Mouse (Mus musculus) kidney, adult 9 months (tissue): Measurements from ENCODE around the gene Psme1.

ENCODE experiments used
- DNase-seq: peaks from one replicate; pipeline ENCODE4 v3.0.0; 2022

Psme1 gene

GRCm38 (mm10) chr14:55577871-55578667 is at the start of gene Psme1:
Gene Psme1, plus strand, starts transcription at chr14:55578123.
- DNase-seq: peak; percentile 77

GRCm38 (mm10) chr14:55536116-55536745 is 41.7 kb upstream of the Psme1 start:
- peak; percentile 53 for DNase-seq

- DNase-seq: peak; percentile 92
Observed at GRCm38 (mm10) chr14:55540067-55540786, 37.7 kb upstream of the Psme1 start, which contains the start of gene Pck2. Gene Pck2, plus strand, starts transcription at chr14:55540266.

- DNase-seq: peak; percentile 71
Observed at GRCm38 (mm10) chr14:55540787-55541321, 37.1 kb upstream of the Psme1 start.

- no peak for DNase-seq
Observed at GRCm38 (mm10) chr14:55542268-55542667, 35.7 kb upstream of the Psme1 start.

- DNase-seq: no peak
Observed at GRCm38 (mm10) chr14:55544334-55544733, 33.6 kb upstream of the Psme1 start.

GRCm38 (mm10) chr14:55550191-55550590 is 27.7 kb upstream of the Psme1 start:
- DNase-seq: no peak

- no peak for DNase-seq
Observed at GRCm38 (mm10) chr14:55551347-55551746, 26.6 kb upstream of the Psme1 start.

GRCm38 (mm10) chr14:55551794-55552193 is 26.1 kb upstream of the Psme1 start:
- DNase-seq: no peak

GRCm38 (mm10) chr14:55554635-55555034 is 23.3 kb upstream of the Psme1 start:
- no peak for DNase-seq

GRCm38 (mm10) chr14:55555788-55556187 is 22.1 kb upstream of the Psme1 start:
- no peak for DNase-seq

- peak; percentile 95 for DNase-seq
Observed at GRCm38 (mm10) chr14:55557003-55557402, 20.9 kb upstream of the Psme1 start.

- peak; percentile 60 for DNase-seq
Observed at GRCm38 (mm10) chr14:55557587-55557986, 20.3 kb upstream of the Psme1 start.

GRCm38 (mm10) chr14:55558740-55559448 is 19.0 kb upstream of the Psme1 start:
- no peak for DNase-seq

- DNase-seq: peak; percentile 97
Observed at GRCm38 (mm10) chr14:55559799-55560201, 18.1 kb upstream of the Psme1 start, which contains the start of gene Dcaf11. Gene Dcaf11, plus strand, starts transcription at chr14:55560006.

- DNase-seq: peak; percentile 99
Observed at GRCm38 (mm10) chr14:55560202-55561073, 17.5 kb upstream of the Psme1 start, which contains the start of gene A730061H03Rik. Gene A730061H03Rik, minus strand, starts transcription at chr14:55560406.

- DNase-seq: no peak
Observed at GRCm38 (mm10) chr14:55561860-55562259, 16.1 kb upstream of the Psme1 start.

GRCm38 (mm10) chr14:55563249-55563648 is 14.7 kb upstream of the Psme1 start:
- DNase-seq: no peak

GRCm38 (mm10) chr14:55565748-55566147 is 12.2 kb upstream of the Psme1 start:
- DNase-seq: no peak

- DNase-seq: peak; percentile 64
Observed at GRCm38 (mm10) chr14:55567496-55567895, 10.4 kb upstream of the Psme1 start.

- no peak for DNase-seq
Observed at GRCm38 (mm10) chr14:55570588-55570987, 7.3 kb upstream of the Psme1 start.
